Mouse (Mus musculus): ENCODE results near the gene Bcat1. TPM values are rescaled to one million over a fixed set of nuclear protein-coding genes. Genes with fewer than 3 reads are reported as not detected.

Gene Bcat1
- polyA plus RNA-seq (2014; fragmentation: Nextera tagmentation; extraction: Ambion mirVana) = 13.6 and 14.9 TPM in 2 replicates

- Histone ChIP-seq H3K9ac (peak within 1 kb of the TSS; percentile 36), H3K9me3 (ENCODE audit: low read depth, low read length) (no peaks in the 10 kb centered on the region), H3K36me3 (ENCODE audit: insufficient read depth) (no peaks in the 10 kb centered on the region), H3K4me3 (ENCODE audit: low read depth, low read length) (peak within 1 kb of the TSS; percentile 48), H3K4me2 (peak within 1 kb of the TSS; percentile 89), H3K27me3 (ENCODE audit: insufficient read depth, low read length) (no peaks in the 10 kb centered on the region; the same call in 1 of the 2 replicates), H3K4me1 (ENCODE audit: insufficient read depth) (no peaks in the 10 kb centered on the region), H3K27ac (ENCODE audit: low read depth) (no peak within 1 kb of the TSS)
- ATAC-seq (ENCODE audit: insufficient read depth) (peak; percentile 76), DNase-seq (peak; percentile 71)
- under 1% methylated on average over 39 of the region's 39 CpGs for WGBS
- no peak for TF ChIP-seq CTCF (IDR thresholded peaks at IDR 0.05; ENCODE audit: low read depth)
Measured at GRCm38 (mm10) chr6:145075548-145076224, at the start of gene Bcat1. TSS of gene Bcat1 (minus strand) at chr6:145076184.

GRCm38 (mm10) chr6:145125591-145126113 is 49.7 kb upstream of the Bcat1 start:
- Histone ChIP-seq H3K27me3 (ENCODE audit: insufficient read depth, low read length) (no peaks in the 10 kb centered on the region), H3K9ac (no peak overlapping the region), H3K27ac (ENCODE audit: low read depth) (peak overlapping the region; percentile 24; the same call in 1 of the 2 replicates)

GRCm38 (mm10) chr6:145124621-145125020 is 48.6 kb upstream of the Bcat1 start:
- ATAC-seq (ENCODE audit: insufficient read depth) (no peak), DNase-seq (no peak)
- Histone ChIP-seq H3K4me3 (ENCODE audit: low read depth, low read length) (no peak overlapping the region), H3K4me2 (no peak overlapping the region), H3K27ac (ENCODE audit: low read depth) (no peak overlapping the region), H3K9me3 (ENCODE audit: low read depth, low read length) (no peaks in the 10 kb centered on the region), H3K4me1 (ENCODE audit: insufficient read depth) (no peaks in the 10 kb centered on the region), H3K9ac (no peak overlapping the region), H3K36me3 (ENCODE audit: insufficient read depth) (no peaks in the 10 kb centered on the region), H3K27me3 (ENCODE audit: insufficient read depth, low read length) (no peaks in the 10 kb centered on the region)
- TF ChIP-seq CTCF (IDR thresholded peaks at IDR 0.05; ENCODE audit: low read depth) = no peak
- WGBS = 55% methylated on average over 1 of the region's 1 CpGs

More at GRCm38 (mm10) chr6:145125591-145126113, 49.7 kb upstream of the Bcat1 start:
- no peak overlapping the region for H3K4me3 ChIP-seq (ENCODE audit: low read depth, low read length)
- H3K4me1 ChIP-seq (ENCODE audit: insufficient read depth) = no peaks in the 10 kb centered on the region
- H3K4me2 ChIP-seq = no peak overlapping the region
- H3K36me3 ChIP-seq (ENCODE audit: insufficient read depth) = no peaks in the 10 kb centered on the region
- no peak for DNase-seq
- H3K9me3 ChIP-seq (ENCODE audit: low read depth, low read length) = no peaks in the 10 kb centered on the region
- no peak for TF ChIP-seq CTCF (IDR thresholded peaks at IDR 0.05; ENCODE audit: low read depth)
- WGBS = 36% methylated on average over 7 of the region's 7 CpGs
- no peak for ATAC-seq (ENCODE audit: insufficient read depth)

DNA sequence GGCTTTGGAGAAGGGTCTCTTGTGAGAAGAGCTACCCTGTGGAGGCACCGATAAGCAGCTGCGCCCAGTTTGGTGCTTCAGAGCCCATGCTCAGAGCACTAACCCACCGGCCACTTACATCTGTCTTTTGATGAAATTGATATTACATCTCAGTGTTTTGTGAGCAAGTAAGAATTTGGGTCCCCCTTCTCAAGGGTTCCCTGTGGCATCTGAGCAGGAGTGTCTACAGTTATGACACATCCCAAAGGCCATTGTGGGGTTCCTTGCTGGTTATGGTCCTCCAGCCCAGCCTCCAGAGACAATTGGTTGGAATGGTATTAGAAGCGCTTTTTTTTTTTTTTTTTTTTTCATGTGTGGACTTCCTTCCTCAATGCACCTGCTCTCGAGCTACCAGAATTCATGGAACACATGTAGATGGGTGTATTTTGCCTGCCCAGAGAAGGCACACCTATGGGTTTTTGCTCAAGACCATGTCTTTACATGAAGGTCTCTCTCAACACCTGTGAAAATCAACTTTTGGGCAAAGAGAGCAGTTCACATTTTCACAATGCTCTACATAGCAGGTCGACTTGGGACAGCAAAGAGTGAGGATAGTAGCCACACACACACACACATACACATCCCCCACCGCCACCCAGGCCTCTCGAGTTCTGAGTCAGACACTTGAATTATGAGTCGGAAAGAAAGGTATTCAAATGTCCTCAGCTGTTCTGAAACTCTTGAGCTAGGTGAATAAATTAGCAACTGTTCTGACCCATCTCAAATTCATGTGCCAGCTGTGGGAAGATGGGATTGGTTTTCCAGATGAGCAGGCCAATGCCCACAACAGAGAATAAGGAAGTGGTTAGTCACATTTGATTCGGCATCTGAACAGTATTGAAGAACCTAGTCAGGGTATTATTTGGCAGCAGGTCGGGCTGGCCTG is 47.4 kb upstream of the Bcat1 start:
- Histone ChIP-seq H3K27ac (ENCODE audit: low read depth) (no peak overlapping the region), H3K4me1 (ENCODE audit: insufficient read depth) (no peaks in the 10 kb centered on the region), H3K9me3 (ENCODE audit: low read depth, low read length) (no peaks in the 10 kb centered on the region), H3K4me3 (ENCODE audit: low read depth, low read length) (no peak overlapping the region), H3K9ac (no peak overlapping the region), H3K27me3 (ENCODE audit: insufficient read depth, low read length) (no peaks in the 10 kb centered on the region), H3K36me3 (ENCODE audit: insufficient read depth) (no peaks in the 10 kb centered on the region), H3K4me2 (no peak overlapping the region)
- no peak for TF ChIP-seq CTCF (IDR thresholded peaks at IDR 0.05; ENCODE audit: low read depth)
- ATAC-seq (ENCODE audit: insufficient read depth) = no peak
- WGBS = 75% methylated on average over 11 of the region's 11 CpGs
- DNase-seq = no peak

GRCm38 (mm10) chr6:145122423-145123059 is 46.6 kb upstream of the Bcat1 start:
- no peak overlapping the region for H3K9ac ChIP-seq
- no peak for TF ChIP-seq CTCF (IDR thresholded peaks at IDR 0.05; ENCODE audit: low read depth)
- no peaks in the 10 kb centered on the region for H3K9me3 ChIP-seq (ENCODE audit: low read depth, low read length)
- ATAC-seq (ENCODE audit: insufficient read depth) (no peak), DNase-seq (no peak)
- no peak overlapping the region for H3K27ac ChIP-seq (ENCODE audit: low read depth)
- 50% methylated on average over 8 of the region's 8 CpGs for WGBS
- no peak overlapping the region for H3K4me3 ChIP-seq (ENCODE audit: low read depth, low read length)
- no peaks in the 10 kb centered on the region for H3K36me3 ChIP-seq (ENCODE audit: insufficient read depth)
- no peak overlapping the region for H3K4me2 ChIP-seq
- no peaks in the 10 kb centered on the region for H3K4me1 ChIP-seq (ENCODE audit: insufficient read depth)
- no peaks in the 10 kb centered on the region for H3K27me3 ChIP-seq (ENCODE audit: insufficient read depth, low read length)

DNA sequence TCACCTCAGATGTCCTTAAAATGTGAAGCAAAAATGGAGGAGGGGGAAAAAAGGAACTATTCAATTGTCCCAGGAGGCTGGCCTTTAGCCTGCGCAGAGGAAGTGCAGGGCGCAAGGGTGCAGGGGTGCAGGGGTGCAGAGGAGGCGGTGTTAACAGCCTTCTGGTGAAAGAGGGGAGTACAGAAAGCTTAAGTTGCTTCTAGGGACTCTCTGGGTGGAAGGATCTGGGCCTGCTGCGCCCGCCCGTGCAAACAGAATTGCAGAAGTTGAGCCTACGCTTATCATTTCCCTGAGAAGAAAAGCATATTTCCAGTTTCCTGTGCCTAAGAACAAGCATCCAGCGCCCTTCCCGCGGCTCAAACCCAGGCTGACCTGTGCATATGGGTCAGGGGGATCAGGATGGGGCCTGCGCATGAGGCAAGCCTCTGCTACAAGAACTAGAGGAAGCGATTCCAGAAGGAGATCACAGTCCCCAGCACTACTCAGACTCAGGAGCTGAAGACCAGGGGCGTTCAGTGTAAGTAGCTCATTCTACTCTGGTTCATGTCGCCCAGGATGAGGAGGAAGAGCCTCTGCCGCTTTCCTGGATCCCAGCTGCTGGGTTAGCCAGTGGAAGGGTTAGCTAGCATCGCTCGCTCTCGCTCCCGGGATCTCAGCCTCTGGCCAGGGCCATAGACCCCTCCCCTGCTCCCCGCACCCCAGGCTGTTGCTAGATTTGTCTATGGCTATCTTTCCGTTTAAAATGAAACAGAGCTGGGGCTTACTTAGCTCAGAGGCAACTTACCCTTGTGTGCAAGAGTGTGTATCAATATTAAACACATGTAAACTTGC is 45.8 kb upstream of the Bcat1 start:
- H3K27me3 ChIP-seq (ENCODE audit: insufficient read depth, low read length) = no peaks in the 10 kb centered on the region
- no peaks in the 10 kb centered on the region for H3K36me3 ChIP-seq (ENCODE audit: insufficient read depth)
- WGBS = 56% methylated on average over 21 of the region's 21 CpGs
- 0 out of 2 replicates have a peak overlapping the region, but pooled peaks have one; percentile 2 for H3K4me2 ChIP-seq
- H3K9ac ChIP-seq = no peak overlapping the region
- peak overlapping the region; percentile 25; the same call in 1 of the 2 replicates for H3K27ac ChIP-seq (ENCODE audit: low read depth)
- DNase-seq (no peak), ATAC-seq (ENCODE audit: insufficient read depth) (no peak)
- no peaks in the 10 kb centered on the region for H3K9me3 ChIP-seq (ENCODE audit: low read depth, low read length)
- no peak overlapping the region; the same call in 1 of the 2 replicates for H3K4me3 ChIP-seq (ENCODE audit: low read depth, low read length)
- TF ChIP-seq CTCF (IDR thresholded peaks at IDR 0.05; ENCODE audit: low read depth) = no peak
- no peaks in the 10 kb centered on the region for H3K4me1 ChIP-seq (ENCODE audit: insufficient read depth)
